Mouse (Mus musculus): ENCODE data around the gene Fkbp15. TPM values are rescaled to one million over a fixed set of nuclear protein-coding genes. Genes with fewer than 3 reads are reported as not detected.
"Not testable (repeated sequence)": the region's sequence is repeated elsewhere in the genome, so short reads cannot be mapped to it uniquely, and the experiment has no call there.

The Fkbp15 gene
- polyA plus RNA-seq, 1 experiment from 2014 or later = 24.3 TPM

- no peak overlapping the region for H3K9ac ChIP-seq (ENCODE audit: low read depth, low read length)
- H3K27me3 ChIP-seq (replicated peaks; ENCODE audit: control insufficient read depth, insufficient read depth, low read length) = no peaks in the 10 kb centered on the region
- H3K4me1 ChIP-seq (ENCODE audit: control insufficient read depth, insufficient read depth, low read length) = peaks cover 8% of the 10 kb centered on the region
- WGBS = 89% methylated on average over 7 of the region's 7 CpGs
- no peaks in the 10 kb centered on the region for H3K9me3 ChIP-seq (ENCODE audit: control insufficient read depth, low read length)
- no peak overlapping the region for H3K4me2 ChIP-seq (ENCODE audit: low read depth, low read length)
- no peak overlapping the region for H3K27ac ChIP-seq (ENCODE audit: low read length)
- ATAC-seq = no peak
- H3K36me3 ChIP-seq (ENCODE audit: control insufficient read depth, insufficient read depth, low read length) = no peaks in the 10 kb centered on the region
- no peak overlapping the region for H3K4me3 ChIP-seq (ENCODE audit: low read length)
These were observed 77.4 kb downstream of the Fkbp15 start for GRCm38 (mm10) chr4:62282969-62283368.

- Histone ChIP-seq H3K4me1 (ENCODE audit: control insufficient read depth, insufficient read depth, low read length) (peaks cover 3% of the 10 kb centered on the region; the same call in 1 of the 2 replicates), H3K4me3 (ENCODE audit: low read length) (no peak overlapping the region), H3K27ac (ENCODE audit: low read length) (no peak overlapping the region), H3K36me3 (ENCODE audit: control insufficient read depth, insufficient read depth, low read length) (no peaks in the 10 kb centered on the region), H3K9me3 (ENCODE audit: control insufficient read depth, low read length) (no peaks in the 10 kb centered on the region), H3K27me3 (replicated peaks; ENCODE audit: control insufficient read depth, insufficient read depth, low read length) (no peaks in the 10 kb centered on the region), H3K9ac (ENCODE audit: low read depth, low read length) (no peak overlapping the region), H3K4me2 (ENCODE audit: low read depth, low read length) (no peak overlapping the region)
- no peak for ATAC-seq
- WGBS = 57% methylated on average over 5 of the region's 5 CpGs
These were observed 79.0 kb downstream of the Fkbp15 start for GRCm38 (mm10) chr4:62281319-62281718.

- Histone ChIP-seq H3K4me1 (ENCODE audit: control insufficient read depth, insufficient read depth, low read length) (peaks cover 4% of the 10 kb centered on the region; the same call in 1 of the 2 replicates), H3K27me3 (replicated peaks; ENCODE audit: control insufficient read depth, insufficient read depth, low read length) (no peaks in the 10 kb centered on the region), H3K4me2 (ENCODE audit: low read depth, low read length) (no peak overlapping the region), H3K4me3 (ENCODE audit: low read length) (no peak overlapping the region), H3K9me3 (ENCODE audit: control insufficient read depth, low read length) (no peaks in the 10 kb centered on the region), H3K27ac (ENCODE audit: low read length) (no peak overlapping the region), H3K9ac (ENCODE audit: low read depth, low read length) (no peak overlapping the region), H3K36me3 (ENCODE audit: control insufficient read depth, insufficient read depth, low read length) (no peaks in the 10 kb centered on the region)
- WGBS = 56% methylated on average over 4 of the region's 4 CpGs
- ATAC-seq = peak; percentile 66
These were observed 82.3 kb downstream of the Fkbp15 start for GRCm38 (mm10) chr4:62278081-62278480.

GRCm38 (mm10) chr4:62277222-62277621, 83.1 kb downstream of the Fkbp15 start:
- no peak overlapping the region for H3K9ac ChIP-seq (ENCODE audit: low read depth, low read length)
- ATAC-seq = no peak
- H3K36me3 ChIP-seq (ENCODE audit: control insufficient read depth, insufficient read depth, low read length) = no peaks in the 10 kb centered on the region
- H3K27ac ChIP-seq (ENCODE audit: low read length) = no peak overlapping the region
- peaks cover 4% of the 10 kb centered on the region; the same call in 1 of the 2 replicates for H3K4me1 ChIP-seq (ENCODE audit: control insufficient read depth, insufficient read depth, low read length)
- no peaks in the 10 kb centered on the region for H3K27me3 ChIP-seq (replicated peaks; ENCODE audit: control insufficient read depth, insufficient read depth, low read length)
- H3K9me3 ChIP-seq (ENCODE audit: control insufficient read depth, low read length) = no peaks in the 10 kb centered on the region
- WGBS = 70% methylated on average over 3 of the region's 3 CpGs
- H3K4me3 ChIP-seq (ENCODE audit: low read length) = no peak overlapping the region
- no peak overlapping the region for H3K4me2 ChIP-seq (ENCODE audit: low read depth, low read length)

- ATAC-seq = no peak
- Histone ChIP-seq H3K36me3 (ENCODE audit: control insufficient read depth, insufficient read depth, low read length) (no peaks in the 10 kb centered on the region), H3K4me3 (ENCODE audit: low read length) (no peak overlapping the region), H3K9me3 (ENCODE audit: control insufficient read depth, low read length) (no peaks in the 10 kb centered on the region), H3K27ac (ENCODE audit: low read length) (no peak overlapping the region), H3K4me1 (ENCODE audit: control insufficient read depth, insufficient read depth, low read length) (peaks cover 4% of the 10 kb centered on the region; the same call in 1 of the 2 replicates), H3K27me3 (replicated peaks; ENCODE audit: control insufficient read depth, insufficient read depth, low read length) (no peaks in the 10 kb centered on the region), H3K9ac (ENCODE audit: low read depth, low read length) (no peak overlapping the region), H3K4me2 (ENCODE audit: low read depth, low read length) (no peak overlapping the region)
- 81% methylated on average over 10 of the region's 10 CpGs for WGBS
These were observed 83.7 kb downstream of the Fkbp15 start for GRCm38 (mm10) chr4:62276642-62277041.

- Histone ChIP-seq H3K9me3 (ENCODE audit: control insufficient read depth, low read length) (no peaks in the 10 kb centered on the region), H3K27ac (ENCODE audit: low read length) (no peak overlapping the region), H3K27me3 (replicated peaks; ENCODE audit: control insufficient read depth, insufficient read depth, low read length) (no peaks in the 10 kb centered on the region), H3K4me1 (ENCODE audit: control insufficient read depth, insufficient read depth, low read length) (peaks cover 4% of the 10 kb centered on the region; the same call in 1 of the 2 replicates), H3K9ac (ENCODE audit: low read depth, low read length) (no peak overlapping the region), H3K4me3 (ENCODE audit: low read length) (no peak overlapping the region), H3K36me3 (ENCODE audit: control insufficient read depth, insufficient read depth, low read length) (no peaks in the 10 kb centered on the region), H3K4me2 (ENCODE audit: low read depth, low read length) (no peak overlapping the region)
- 44% methylated on average over 12 of the region's 12 CpGs for WGBS
- peak; percentile 69 for ATAC-seq
These were observed 85.4 kb downstream of the Fkbp15 start for GRCm38 (mm10) chr4:62274841-62275536.

- H3K9ac ChIP-seq (ENCODE audit: low read depth, low read length) = no peak overlapping the region
- no peaks in the 10 kb centered on the region for H3K9me3 ChIP-seq (ENCODE audit: control insufficient read depth, low read length)
- no peak overlapping the region for H3K4me2 ChIP-seq (ENCODE audit: low read depth, low read length)
- no peak for ATAC-seq
- no peaks in the 10 kb centered on the region for H3K27me3 ChIP-seq (replicated peaks; ENCODE audit: control insufficient read depth, insufficient read depth, low read length)
- H3K4me1 ChIP-seq (ENCODE audit: control insufficient read depth, insufficient read depth, low read length) = peaks cover 4% of the 10 kb centered on the region; the same call in 1 of the 2 replicates
- no peak overlapping the region for H3K27ac ChIP-seq (ENCODE audit: low read length)
- no peak overlapping the region for H3K4me3 ChIP-seq (ENCODE audit: low read length)
- H3K36me3 ChIP-seq (ENCODE audit: control insufficient read depth, insufficient read depth, low read length) = no peaks in the 10 kb centered on the region
- WGBS = 85% methylated on average over 10 of the region's 10 CpGs
These were observed 86.4 kb downstream of the Fkbp15 start for GRCm38 (mm10) chr4:62273916-62274315.

- no peak for ATAC-seq
- no peak overlapping the region for H3K4me2 ChIP-seq (ENCODE audit: low read depth, low read length)
- no peaks in the 10 kb centered on the region for H3K9me3 ChIP-seq (ENCODE audit: control insufficient read depth, low read length)
- H3K36me3 ChIP-seq (ENCODE audit: control insufficient read depth, insufficient read depth, low read length) = no peaks in the 10 kb centered on the region
- no peak overlapping the region for H3K9ac ChIP-seq (ENCODE audit: low read depth, low read length)
- H3K27ac ChIP-seq (ENCODE audit: low read length) = no peak overlapping the region
- no peaks in the 10 kb centered on the region for H3K27me3 ChIP-seq (replicated peaks; ENCODE audit: control insufficient read depth, insufficient read depth, low read length)
- WGBS = 87% methylated on average over 10 of the region's 10 CpGs
- H3K4me3 ChIP-seq (ENCODE audit: low read length) = no peak overlapping the region
- peaks cover 4% of the 10 kb centered on the region; the same call in 1 of the 2 replicates for H3K4me1 ChIP-seq (ENCODE audit: control insufficient read depth, insufficient read depth, low read length)
These were observed 87.7 kb downstream of the Fkbp15 start for GRCm38 (mm10) chr4:62272696-62273095.

- H3K27me3 ChIP-seq (replicated peaks; ENCODE audit: control insufficient read depth, insufficient read depth, low read length) = no peaks in the 10 kb centered on the region
- WGBS = 76% methylated on average over 10 of the region's 10 CpGs
- no peak overlapping the region for H3K9ac ChIP-seq (ENCODE audit: low read depth, low read length)
- no peak overlapping the region for H3K4me3 ChIP-seq (ENCODE audit: low read length)
- H3K4me2 ChIP-seq (ENCODE audit: low read depth, low read length) = no peak overlapping the region
- no peak overlapping the region for H3K27ac ChIP-seq (ENCODE audit: low read length)
- no peaks in the 10 kb centered on the region for H3K9me3 ChIP-seq (ENCODE audit: control insufficient read depth, low read length)
- H3K4me1 ChIP-seq (ENCODE audit: control insufficient read depth, insufficient read depth, low read length) = 0 out of 2 replicates have a peak, but pooled peaks cover 4% of the 10 kb centered on the region
- no peak for ATAC-seq
- no peaks in the 10 kb centered on the region for H3K36me3 ChIP-seq (ENCODE audit: control insufficient read depth, insufficient read depth, low read length)
These were observed 93.2 kb downstream of the Fkbp15 start for GRCm38 (mm10) chr4:62267101-62267500.

GRCm38 (mm10) chr4:62266016-62266415, 94.3 kb downstream of the Fkbp15 start:
- 79% methylated on average over 7 of the region's 7 CpGs for whole genome bisulfite sequencing
- not testable (repeated sequence) for H3K4me2 ChIP-seq (ENCODE audit: low read depth, low read length)

More at GRCm38 (mm10) chr4:62266016-62266415, 94.3 kb downstream of the Fkbp15 start:
- not testable (repeated sequence) for H3K27ac ChIP-seq (ENCODE audit: low read length); H3K27me3 ChIP-seq (replicated peaks; ENCODE audit: control insufficient read depth, insufficient read depth, low read length); H3K9ac ChIP-seq (ENCODE audit: low read depth, low read length); H3K9me3 ChIP-seq (ENCODE audit: control insufficient read depth, low read length); ATAC-seq; H3K36me3 ChIP-seq (ENCODE audit: control insufficient read depth, insufficient read depth, low read length); H3K4me3 ChIP-seq (ENCODE audit: low read length); H3K4me1 ChIP-seq (ENCODE audit: control insufficient read depth, insufficient read depth, low read length)

Measured in intestine, embryonic 16.5 days (tissue).